Mouse (Mus musculus) neural tube, embryonic 14.5 days (tissue): Measurements from ENCODE around the gene Sptlc3. TPM values are rescaled to one million over a fixed set of nuclear protein-coding genes. Genes with fewer than 3 reads are reported as not detected.

ENCODE experiments used
- ATAC-seq: fragments of 200-750 bp; cut with Nextera tagmentation; 2 replicates; pipeline ENCODE4 v1.8.0; 2017; ENCODE audit warnings: low read depth, mild to moderate bottlenecking, moderate TSS enrichment, moderate library complexity
- H3K27ac ChIP-seq: fragments of 300-500 bp; sonication (generic); 2 replicates; pipeline ENCODE4 v1.5.1; 2014; ENCODE audit warnings: low read depth, mild to moderate bottlenecking, control low read depth, low read length, moderate library complexity, mixed read lengths
- H3K27me3 ChIP-seq: fragments of 300-500 bp; sonication (generic); 2 replicates; pipeline ENCODE4 v1.6.1; 2014; ENCODE audit warnings: low read length; ENCODE audit not compliant: control insufficient read depth, insufficient read depth
- H3K36me3 ChIP-seq: fragments of 300-500 bp; sonication (generic); 2 replicates; pipeline ENCODE4 v1.6.1; 2014; ENCODE audit warnings: low read length, mixed read lengths; ENCODE audit not compliant: control insufficient read depth, insufficient read depth
- H3K4me1 ChIP-seq: fragments of 300-500 bp; sonication (generic); 2 replicates; pipeline ENCODE4 v1.6.1; 2014; ENCODE audit warnings: low read length; ENCODE audit not compliant: control insufficient read depth, insufficient read depth
- H3K4me2 ChIP-seq: fragments of 300-500 bp; sonication (generic); 2 replicates; pipeline ENCODE4 v1.6.1; 2014; ENCODE audit warnings: mild to moderate bottlenecking, low read depth, low read length, control low read depth
- H3K4me3 ChIP-seq: fragments of 300-500 bp; sonication (generic); 2 replicates; pipeline ENCODE4 v1.5.1; 2014; ENCODE audit warnings: low read depth, low read length, control low read depth, mixed read lengths
- H3K9ac ChIP-seq: fragments of 300-500 bp; sonication (generic); replicated peaks from 2 replicates; pipeline ENCODE4 v1.6.1; 2014; ENCODE audit warnings: low read depth, mild to moderate bottlenecking, control low read depth, low read length, mixed read lengths
- H3K9me3 ChIP-seq: fragments of 300-500 bp; sonication (generic); 2 replicates; pipeline ENCODE4 v1.6.1; 2016; ENCODE audit warnings: low read length; ENCODE audit not compliant: control insufficient read depth
- WGBS: fragments of 180-500 bp; shearing (Covaris S2); extraction: QIAGEN DNeasy Blood & Tissue Kit; methylation state at CpG from one replicate; pipeline ENCODE4 v1.1.7; 2014; 5-methylcytosine and 5-hydroxymethylcytosine counted together
- polyA plus RNA-seq: library from polyadenylated mRNA; unstranded; fragments of >200 nt; fragmentation: Nextera tagmentation; extraction: Ambion mirVana; gene quantifications from 2 replicates; pipeline ENCODE4 v1.2.1, GENCODE M21; 2014

Gene Sptlc3
- polyA plus RNA-seq, 1 experiment from 2014 or later, result 0.23 TPM

GRCm38 (mm10) chr2:139671838-139672237 lies 178.1 kb downstream of the Sptlc3 start:
- Histone ChIP-seq H3K27ac (no peak overlapping the region), H3K9ac (no peak overlapping the region), H3K9me3 (no peaks in the 10 kb centered on the region), H3K4me3 (no peak overlapping the region), H3K4me1 (peaks cover 6% of the 10 kb centered on the region; the same call in 1 of the 2 replicates), H3K4me2 (no peak overlapping the region), H3K27me3 (no peaks in the 10 kb centered on the region), H3K36me3 (no peaks in the 10 kb centered on the region)
- ATAC-seq, result no peak
- WGBS, result 92% methylated on average over 3 of the region's 3 CpGs

- H3K9ac ChIP-seq, result no peak overlapping the region
- 71% methylated on average over 2 of the region's 2 CpGs for WGBS
Measured at GRCm38 (mm10) chr2:139672371-139672770, 178.7 kb downstream of the Sptlc3 start.

GRCm38 (mm10) chr2:139677065-139677762 lies 183.5 kb downstream of the Sptlc3 start:
- Histone ChIP-seq H3K36me3 (no peaks in the 10 kb centered on the region), H3K4me2 (peak overlapping the region; percentile 98), H3K27me3 (no peaks in the 10 kb centered on the region; the same call in none of the 2 replicates), H3K27ac (no peak overlapping the region), H3K4me1 (peaks cover 8% of the 10 kb centered on the region; the same call in 1 of the 2 replicates), H3K9ac (peak overlapping the region; percentile 88), H3K4me3 (peak overlapping the region; percentile 83), H3K9me3 (no peaks in the 10 kb centered on the region)
- WGBS, result under 1% methylated on average over 52 of the region's 52 CpGs
- ATAC-seq, result peak; percentile 65

More at GRCm38 (mm10) chr2:139672371-139672770, 178.7 kb downstream of the Sptlc3 start:
- Histone ChIP-seq H3K4me3 (no peak overlapping the region), H3K36me3 (no peaks in the 10 kb centered on the region), H3K9me3 (no peaks in the 10 kb centered on the region), H3K4me2 (no peak overlapping the region), H3K27ac (no peak overlapping the region), H3K27me3 (no peaks in the 10 kb centered on the region), H3K4me1 (peaks cover 8% of the 10 kb centered on the region; the same call in 1 of the 2 replicates)
- ATAC-seq, result no peak

GRCm38 (mm10) chr2:139677809-139678274 lies 184.1 kb downstream of the Sptlc3 start, which contains the start of gene Ism1:
Gene Ism1, plus strand, starts transcription at chr2:139678178.
- H3K9me3 ChIP-seq, result no peaks in the 10 kb centered on the region
- peak within 1 kb of the TSS; percentile 83 for H3K4me3 ChIP-seq
- peaks cover 8% of the 10 kb centered on the region; the same call in 1 of the 2 replicates for H3K4me1 ChIP-seq
- peak; percentile 75 for ATAC-seq
- no peaks in the 10 kb centered on the region; the same call in none of the 2 replicates for H3K27me3 ChIP-seq
- H3K27ac ChIP-seq, result peak within 1 kb of the TSS; percentile 73
- WGBS, result under 1% methylated on average over 24 of the region's 39 CpGs
- H3K36me3 ChIP-seq, result no peaks in the 10 kb centered on the region
- H3K4me2 ChIP-seq, result peak within 1 kb of the TSS; percentile 98
- H3K9ac ChIP-seq, result peak within 1 kb of the TSS; percentile 88

GRCm38 (mm10) chr2:139678275-139679140 lies 184.8 kb downstream of the Sptlc3 start:
- no peaks in the 10 kb centered on the region for H3K36me3 ChIP-seq
- H3K27me3 ChIP-seq, result no peaks in the 10 kb centered on the region; the same call in none of the 2 replicates
- H3K4me3 ChIP-seq, result peak overlapping the region; percentile 83
- peak; percentile 92 for ATAC-seq
- H3K27ac ChIP-seq, result peak overlapping the region; percentile 73
- peaks cover 8% of the 10 kb centered on the region; the same call in 1 of the 2 replicates for H3K4me1 ChIP-seq
- peak overlapping the region; percentile 98 for H3K4me2 ChIP-seq
- no peaks in the 10 kb centered on the region for H3K9me3 ChIP-seq
- peak overlapping the region; percentile 88 for H3K9ac ChIP-seq
- WGBS, result under 1% methylated on average over 67 of the region's 84 CpGs

GRCm38 (mm10) chr2:139682540-139682939 lies 188.8 kb downstream of the Sptlc3 start:
- H3K27me3 ChIP-seq, result no peaks in the 10 kb centered on the region; the same call in none of the 2 replicates
- H3K4me1 ChIP-seq, result no peaks in the 10 kb centered on the region
- no peaks in the 10 kb centered on the region for H3K36me3 ChIP-seq
- no peak overlapping the region for H3K4me3 ChIP-seq
- WGBS, result 78% methylated on average over 3 of the region's 3 CpGs
- no peaks in the 10 kb centered on the region for H3K9me3 ChIP-seq
- no peak overlapping the region for H3K27ac ChIP-seq
- H3K4me2 ChIP-seq, result no peak overlapping the region
- no peak for ATAC-seq
- H3K9ac ChIP-seq, result no peak overlapping the region

Other genes with a start within 250 kb of the Sptlc3 start
- gene Ism1, start 184.3 kb downstream of the Sptlc3 start, polyA plus RNA-seq, result 0.94 and 1.1 TPM in 2 replicates